Mouse (Mus musculus) cerebellum, postnatal 4 days (tissue): ENCODE measurements at regions not wholly inside any gene's neighbourhood (a gene's known extent, or its start where the extent isn't known, plus 50 kb on each side); places are given as distances from the start of the nearest gene placed in this dataset.

Experiments
- DNase-seq, 2 experiments: peaks; one replicate each; pipeline ENCODE4 v3.0.0; 2022; ENCODE audit warnings: low spot score in 2 of 2, mixed read lengths in 1 of 2

GRCm38 (mm10) chr4:142570712-142571111, 331.5 kb upstream of the Kazn start:
- DNase-seq, result no peak

DNA sequence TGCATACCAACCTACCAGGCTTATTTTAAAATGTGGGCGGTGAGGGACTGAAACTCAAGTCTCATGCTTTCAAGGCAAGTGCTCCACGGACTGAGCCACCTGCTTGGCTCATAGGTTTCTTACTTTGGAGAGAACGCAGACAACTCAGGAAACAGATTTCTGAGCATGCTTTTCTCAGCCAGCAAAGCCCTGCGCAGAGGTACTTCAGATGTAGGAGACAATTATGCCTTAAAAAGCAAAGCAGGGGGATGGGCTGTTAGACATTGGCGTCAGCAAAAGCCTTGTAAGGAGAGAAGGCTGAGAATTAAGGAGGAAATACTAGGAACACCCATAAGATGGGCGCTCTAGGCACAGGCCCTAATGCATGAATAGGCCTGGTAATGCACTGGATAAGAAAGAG, 329.4 kb upstream of the Kazn start:
- DNase-seq, result no peak

DNA sequence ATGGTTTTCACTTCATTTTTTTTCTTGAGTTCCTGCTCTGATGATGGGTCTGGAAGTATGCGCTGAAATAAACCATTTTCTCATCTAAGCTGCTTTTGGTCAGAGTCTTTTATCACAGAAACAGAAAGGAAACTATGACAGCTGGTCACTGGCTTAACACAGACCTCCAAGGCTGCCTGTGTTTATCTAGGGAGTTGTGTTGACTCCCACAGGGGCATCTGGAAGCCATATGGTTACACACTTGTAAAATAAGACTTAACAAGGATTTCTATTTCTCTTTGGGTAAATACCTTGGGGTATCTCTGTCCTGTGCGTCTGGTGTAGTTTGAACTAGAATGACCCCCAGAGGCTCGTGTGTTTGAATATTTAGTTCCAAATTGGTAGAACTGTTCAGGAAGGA, 315.5 kb upstream of the Kazn start:
- no peak for DNase-seq

GRCm38 (mm10) chr4:142545871-142546270, 306.7 kb upstream of the Kazn start:
- DNase-seq, result no peak

- no peak for DNase-seq
Measured at GRCm38 (mm10) chr4:142545187-142545586, 306.0 kb upstream of the Kazn start.

GRCm38 (mm10) chr4:142544736-142545135, 305.5 kb upstream of the Kazn start:
- DNase-seq, result no peak

- no peak for DNase-seq
Measured at GRCm38 (mm10) chr4:142539200-142539750, 300.1 kb upstream of the Kazn start.

- DNase-seq, result no peak
Measured at GRCm38 (mm10) chr4:142527080-142527479, 287.9 kb upstream of the Kazn start.

DNA sequence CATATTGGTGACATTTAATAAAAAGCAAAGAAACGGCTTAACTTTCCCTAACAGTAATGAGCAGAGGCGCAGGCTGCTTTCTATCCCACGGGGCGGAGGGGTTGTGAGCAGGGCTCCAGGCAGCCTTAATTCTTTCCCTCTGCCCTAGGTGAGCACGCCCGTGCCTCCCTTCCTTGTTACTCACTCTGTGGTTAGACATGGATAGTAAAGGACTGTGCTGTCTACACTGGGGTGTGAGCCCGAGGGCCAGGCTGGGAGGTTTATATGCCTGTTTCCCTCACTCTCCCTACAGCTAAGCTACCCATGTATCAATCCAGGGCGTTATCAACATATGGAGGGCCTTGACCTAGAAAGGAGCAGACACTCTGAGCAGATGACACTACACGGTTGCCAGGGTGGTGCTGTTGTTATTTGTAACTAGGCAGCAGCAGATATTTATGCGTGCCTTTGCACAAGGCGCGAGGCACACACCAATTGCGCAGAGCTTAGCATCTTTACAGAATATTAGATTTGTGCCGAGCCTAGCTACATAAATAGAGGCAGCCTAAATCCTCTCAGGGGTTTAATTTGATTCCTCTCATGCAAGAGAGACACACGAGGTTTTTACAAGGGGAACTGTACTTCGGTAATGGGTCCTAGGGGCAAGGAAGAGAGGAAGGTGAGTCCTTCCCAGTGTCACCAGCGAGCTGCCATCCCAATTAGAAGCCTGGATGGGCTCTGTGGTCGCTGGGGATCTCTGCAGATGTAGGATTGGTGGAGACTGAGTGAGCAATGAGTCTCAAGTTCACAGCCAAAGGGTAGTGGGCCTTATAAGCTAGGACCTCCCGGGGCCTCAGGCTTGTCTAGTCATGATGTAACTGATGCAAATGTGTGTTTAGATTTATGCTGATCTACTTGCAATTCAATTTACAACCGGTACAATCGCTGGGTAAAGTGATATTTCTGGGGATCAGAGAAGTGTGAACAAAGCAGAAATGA, 278.6 kb upstream of the Kazn start:
- no peak for DNase-seq

DNA sequence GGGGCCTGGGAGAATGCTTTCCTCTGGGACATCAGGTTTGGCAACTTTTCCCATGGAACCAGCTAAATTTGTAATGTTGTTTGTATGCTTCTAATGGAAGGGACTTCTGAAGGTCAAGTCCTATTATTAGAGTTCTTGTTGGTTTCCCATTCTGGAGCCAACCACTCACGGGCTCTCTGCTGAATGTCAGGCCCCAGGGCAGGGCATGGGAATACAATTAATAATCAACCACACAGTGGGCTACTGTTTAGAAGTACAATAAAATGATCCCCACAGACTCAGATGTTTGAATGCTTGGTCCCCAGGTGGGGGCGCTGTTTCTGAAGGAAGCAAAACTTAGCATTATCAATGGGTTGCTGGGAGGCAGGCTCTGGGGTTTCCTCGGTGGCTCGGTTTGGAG, 275.6 kb upstream of the Kazn start:
- DNase-seq, result no peak

GRCm38 (mm10) chr4:142509386-142509785, 270.2 kb upstream of the Kazn start:
- no peak for DNase-seq

DNA sequence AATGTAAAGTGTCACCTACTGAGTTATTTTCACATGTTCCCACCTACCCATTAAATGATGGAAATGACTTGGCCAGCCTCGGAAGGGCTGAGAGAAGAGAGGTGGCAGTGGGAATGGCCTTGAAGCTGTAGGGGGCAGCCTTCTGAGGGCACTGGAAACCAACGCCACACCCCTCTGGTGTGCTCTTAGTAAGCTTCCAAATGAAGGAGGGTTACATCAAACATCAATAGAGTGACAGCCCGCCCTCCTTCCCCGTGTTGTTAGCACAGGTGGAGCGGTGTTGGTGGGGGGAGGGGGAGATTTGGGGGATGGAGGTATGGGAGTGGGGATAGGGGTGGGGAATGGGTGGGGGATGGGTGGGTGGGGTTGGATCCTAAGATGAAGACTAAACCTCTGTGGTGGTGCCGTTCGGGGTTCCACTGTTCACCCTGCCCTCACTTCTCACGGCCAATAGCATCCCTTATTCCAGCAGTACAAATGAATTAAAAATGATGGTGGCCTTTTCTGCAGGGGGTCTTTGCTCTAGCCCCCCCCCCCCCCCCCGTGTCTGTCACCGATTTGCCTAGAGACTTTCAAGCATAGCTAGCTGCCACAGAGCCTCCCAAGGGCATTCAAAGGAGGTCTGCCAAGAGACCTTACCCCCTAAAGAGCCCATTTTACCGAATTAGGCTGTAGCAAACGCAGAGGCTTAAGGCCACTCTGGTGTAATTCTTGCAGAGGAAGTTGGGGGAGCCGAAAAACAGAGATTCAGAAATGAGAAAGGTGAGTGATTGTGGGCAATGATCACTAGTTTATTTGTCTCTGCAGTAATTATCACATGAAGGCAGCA, 267.4 kb upstream of the Kazn start:
- no peak for DNase-seq

DNA sequence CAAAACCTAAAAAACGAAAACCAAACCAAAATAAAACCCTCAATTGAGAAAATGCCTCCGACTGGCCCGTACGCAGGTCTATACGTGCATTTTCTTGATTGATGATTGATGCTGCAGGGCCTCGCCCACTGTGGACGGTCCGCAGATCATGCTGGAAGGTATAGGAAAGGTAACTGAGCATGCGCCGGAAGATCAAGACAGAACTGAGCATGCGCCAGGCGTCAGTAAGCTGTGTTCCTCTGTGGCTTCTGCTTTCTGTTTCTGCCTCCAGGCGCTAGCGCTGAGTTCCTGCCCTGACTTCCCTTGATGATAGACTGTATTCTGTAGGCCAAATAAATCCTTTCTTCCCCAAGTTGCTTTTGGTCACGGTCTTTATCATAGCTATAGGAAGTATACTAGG, 264.6 kb upstream of the Kazn start:
- no peak for DNase-seq

DNA sequence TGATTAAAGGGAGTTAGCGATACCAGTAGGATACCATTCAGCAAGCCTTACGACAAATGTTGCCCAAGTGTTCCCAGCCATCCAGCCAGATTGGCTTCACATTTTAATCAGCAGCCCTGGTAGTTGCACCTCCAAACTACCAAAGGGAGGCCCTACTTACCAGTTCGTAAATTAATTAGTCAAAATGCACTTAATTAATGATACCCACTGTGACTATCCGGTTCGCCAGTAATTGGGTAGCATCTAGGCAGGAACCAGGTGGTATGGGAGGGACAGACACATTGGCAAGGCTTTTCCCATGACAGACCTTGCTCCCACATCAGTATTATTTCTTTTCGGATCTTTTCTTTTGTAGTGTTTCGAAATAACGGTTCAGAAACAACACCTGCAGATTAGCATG, 262.0 kb upstream of the Kazn start:
- DNase-seq, result no peak

GRCm38 (mm10) chr4:142500541-142500940, 261.3 kb upstream of the Kazn start:
- peak in 1 of 2 experiments; percentile 42 for DNase-seq

- DNase-seq, result no peak
Measured at GRCm38 (mm10) chr4:142496605-142497004, 257.4 kb upstream of the Kazn start.

DNA sequence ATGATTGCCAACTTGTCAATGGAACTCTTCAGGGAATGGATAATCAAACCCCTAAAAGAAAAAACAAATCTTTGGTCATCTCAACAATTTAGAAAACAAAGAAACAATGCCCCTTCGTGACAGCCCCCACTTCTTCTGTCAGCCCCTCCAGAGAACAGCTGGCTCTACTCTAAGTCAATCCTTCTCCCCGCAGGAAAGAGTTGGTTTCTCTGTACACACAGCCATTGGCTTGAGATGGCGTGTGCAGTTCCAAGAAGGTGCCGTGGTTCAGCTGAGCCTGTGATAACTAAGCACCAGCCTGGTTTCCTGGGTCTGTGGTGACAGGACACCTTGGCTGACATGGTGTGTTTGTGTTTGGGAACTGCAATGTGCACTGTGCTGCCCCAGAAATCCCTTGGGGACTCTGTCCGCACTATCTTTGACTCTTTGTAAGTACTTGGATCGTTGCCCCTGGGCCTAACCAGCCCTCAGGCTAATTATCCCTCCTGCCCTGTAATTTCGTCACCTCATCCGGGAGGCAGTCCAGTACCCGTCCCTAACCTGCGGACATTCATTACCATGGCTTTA, 253.8 kb upstream of the Kazn start:
- DNase-seq, result no peak

DNA sequence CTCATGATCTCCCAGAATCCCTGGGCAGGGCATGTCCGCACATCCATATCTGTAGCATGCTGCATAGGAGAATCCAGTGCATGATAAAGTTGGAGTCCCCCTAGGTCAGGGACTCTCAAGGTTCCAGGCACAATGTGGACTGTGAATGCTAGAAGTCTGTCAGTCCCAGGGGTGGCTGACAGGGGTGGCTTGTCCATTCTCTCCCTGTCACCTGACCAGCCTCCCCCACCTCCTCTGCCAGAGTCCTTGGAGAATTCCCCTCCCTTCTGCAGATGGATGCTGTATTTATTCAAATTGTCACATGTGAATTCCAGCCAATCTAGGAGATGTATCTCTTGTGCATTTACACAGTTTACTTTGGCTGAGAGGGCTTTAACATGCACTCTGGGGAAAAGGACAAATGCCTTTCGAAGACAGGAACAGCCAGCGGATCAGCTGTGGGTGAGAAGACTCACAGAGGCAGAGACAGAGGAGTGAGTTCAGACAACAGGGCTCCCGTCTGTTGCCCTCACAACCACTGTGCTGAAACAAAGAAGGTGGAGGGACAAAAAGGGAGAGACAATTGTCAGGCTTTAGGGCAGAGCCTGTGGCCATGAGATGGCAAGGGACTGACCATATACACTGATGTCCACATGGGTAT, 246.7 kb upstream of the Kazn start:
- DNase-seq, result no peak

- no peak for DNase-seq
Measured at GRCm38 (mm10) chr4:142475632-142476031, 236.4 kb upstream of the Kazn start.

- no peak for DNase-seq
Measured at GRCm38 (mm10) chr4:142474626-142475025, 235.4 kb upstream of the Kazn start.

DNA sequence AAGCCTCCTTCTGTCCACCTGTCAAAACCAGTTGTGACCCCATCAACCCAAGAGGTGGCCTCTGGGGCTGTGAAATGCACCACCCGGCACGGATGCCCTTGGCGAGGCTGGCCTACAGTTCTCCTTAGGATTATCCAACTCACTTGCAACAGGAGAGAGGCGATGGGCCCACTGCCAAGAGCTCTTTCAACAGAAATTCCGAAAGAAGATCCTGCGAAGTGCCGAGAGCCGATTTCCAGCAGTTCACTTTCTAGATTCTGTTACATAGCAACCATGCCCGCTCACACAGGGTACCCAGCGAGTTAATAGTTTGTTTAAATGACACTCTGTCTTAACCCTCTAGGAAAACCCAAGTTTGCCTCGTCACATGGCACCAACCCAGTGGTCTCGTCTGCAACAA, 234.8 kb upstream of the Kazn start:
- peak in 1 of 2 experiments; percentile 52 for DNase-seq

DNA sequence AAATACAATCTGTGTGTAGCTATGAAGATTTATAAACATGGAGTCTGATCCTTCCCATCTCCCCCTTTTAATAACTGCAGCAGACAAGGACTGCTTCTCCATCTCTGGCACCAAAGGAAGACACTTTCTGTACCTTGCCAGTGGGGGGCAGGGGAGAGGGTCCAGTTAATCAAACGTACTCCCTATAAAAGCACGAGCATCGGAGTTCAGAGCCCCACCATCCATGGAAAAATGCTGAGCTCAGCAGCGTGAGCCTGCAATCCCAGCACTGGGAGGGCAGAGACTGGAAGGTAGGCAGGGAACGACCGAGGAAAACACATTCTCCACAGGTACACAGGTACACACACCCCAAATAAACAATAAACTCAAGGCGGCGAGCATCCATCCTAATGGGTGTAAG, 234.1 kb upstream of the Kazn start:
- no peak for DNase-seq
